Mouse (Mus musculus) bone marrow macrophage, adult 2 months (primary cell): Measurements from ENCODE around the gene Pcolce2. TPM values are rescaled to one million over a fixed set of nuclear protein-coding genes. Genes with fewer than 3 reads are reported as not detected.

Experiments
- H3K27ac ChIP-seq: 2 replicates; pipeline ENCODE4 v1.5.1; 2012; ENCODE audit warnings: low read depth, low read length; ENCODE audit not compliant: insufficient read depth
- H3K4me1 ChIP-seq: 2 replicates; pipeline ENCODE4 v1.6.1; 2012; ENCODE audit warnings: low read length; ENCODE audit not compliant: control insufficient read depth, insufficient read depth
- H3K4me3 ChIP-seq: 2 replicates; pipeline ENCODE4 v1.5.1; 2012; ENCODE audit warnings: mild to moderate bottlenecking, low read length, moderate library complexity; ENCODE audit not compliant: insufficient read depth
- CTCF ChIP-seq: IDR thresholded peaks from 2 replicates; pipeline ENCODE4 v1.5.1; 2012; ENCODE audit warnings: low read depth, mild to moderate bottlenecking, low read length, moderate library complexity
- POLR2A ChIP-seq: IDR thresholded peaks from 2 replicates; pipeline ENCODE4 v1.6.1; 2012; ENCODE audit warnings: mild to moderate bottlenecking, low read depth, low read length, borderline replicate concordance
- polyA plus RNA-seq: library from polyadenylated mRNA; stranded (reverse); fragments of >200 nt; gene quantifications from 2 replicates; pipeline ENCODE4 v1.2.4, GENCODE M21; 2012; ENCODE audit not compliant: missing spikeins, insufficient read depth, insufficient read length

Gene Pcolce2
- polyA plus RNA-seq, 1 experiment, result not detected

DNA sequence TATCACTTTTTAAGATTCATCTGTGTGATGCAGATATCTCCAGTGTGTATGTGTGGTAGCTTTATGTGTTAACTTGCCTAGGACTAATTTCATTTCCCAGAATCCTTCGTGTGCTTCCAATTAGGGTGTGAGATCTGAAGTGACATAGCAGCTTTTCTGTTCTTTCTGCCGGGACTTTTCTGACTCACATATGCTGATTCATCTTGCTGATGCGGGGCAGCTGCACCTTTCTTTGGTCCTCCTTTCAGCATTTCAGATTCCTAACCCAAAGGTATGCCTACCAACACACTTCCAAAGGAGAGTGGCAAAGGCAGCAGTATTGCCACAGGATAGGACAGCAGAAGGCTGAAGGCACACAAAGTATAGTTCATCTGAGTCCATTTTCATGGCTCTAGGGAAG lies 66.7 kb downstream of the Pcolce2 start:
- TF ChIP-seq POLR2A (no peak), CTCF (no peak)
- H3K27ac ChIP-seq, result no peak overlapping the region
- H3K4me3 ChIP-seq, result no peak overlapping the region
- H3K4me1 ChIP-seq, result no peaks in the 10 kb centered on the region

DNA sequence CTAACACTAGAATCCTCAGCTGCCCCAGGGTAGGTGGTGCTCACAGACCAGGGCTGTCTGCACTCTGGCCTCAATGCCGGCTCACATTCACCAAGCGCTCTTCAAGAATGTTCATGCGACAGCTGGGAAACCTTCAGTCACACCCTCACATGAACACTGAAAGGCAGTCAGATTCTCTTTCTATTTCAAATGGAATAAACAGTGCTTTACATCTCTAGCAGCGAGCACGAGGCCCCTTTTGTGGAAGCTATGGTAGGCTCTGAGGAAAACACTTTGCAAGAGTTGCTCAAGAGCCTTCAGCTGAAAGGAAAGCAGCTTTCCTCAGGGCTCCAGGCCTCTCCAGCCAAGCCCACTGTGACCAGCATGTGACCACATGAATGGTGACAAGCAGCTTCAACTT lies 68.0 kb downstream of the Pcolce2 start:
- Histone ChIP-seq H3K4me1 (no peaks in the 10 kb centered on the region), H3K4me3 (no peak overlapping the region), H3K27ac (no peak overlapping the region)
- TF ChIP-seq POLR2A (no peak), CTCF (no peak)

DNA sequence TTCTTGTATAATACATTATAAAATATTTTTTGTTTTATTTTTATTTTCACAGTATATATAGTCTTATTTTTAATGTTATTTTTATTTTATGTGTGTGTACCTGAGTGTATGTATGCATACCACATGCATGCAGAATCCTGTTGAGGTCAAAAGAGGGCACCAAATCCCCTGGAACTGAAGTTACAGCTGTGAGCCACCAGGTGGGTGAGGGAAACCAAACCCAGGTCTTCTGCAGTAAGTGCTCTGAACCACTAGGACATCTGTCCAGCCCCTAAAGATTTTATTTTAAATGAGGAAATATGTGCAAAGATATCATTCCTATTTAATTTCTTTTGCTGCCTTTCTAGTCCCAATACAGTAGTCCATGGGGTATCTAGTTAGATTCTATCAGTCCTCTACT lies 71.5 kb downstream of the Pcolce2 start:
- H3K4me1 ChIP-seq, result no peaks in the 10 kb centered on the region
- H3K27ac ChIP-seq, result no peak overlapping the region
- H3K4me3 ChIP-seq, result no peak overlapping the region
- no peak for TF ChIP-seq POLR2A
- no peak for TF ChIP-seq CTCF

DNA sequence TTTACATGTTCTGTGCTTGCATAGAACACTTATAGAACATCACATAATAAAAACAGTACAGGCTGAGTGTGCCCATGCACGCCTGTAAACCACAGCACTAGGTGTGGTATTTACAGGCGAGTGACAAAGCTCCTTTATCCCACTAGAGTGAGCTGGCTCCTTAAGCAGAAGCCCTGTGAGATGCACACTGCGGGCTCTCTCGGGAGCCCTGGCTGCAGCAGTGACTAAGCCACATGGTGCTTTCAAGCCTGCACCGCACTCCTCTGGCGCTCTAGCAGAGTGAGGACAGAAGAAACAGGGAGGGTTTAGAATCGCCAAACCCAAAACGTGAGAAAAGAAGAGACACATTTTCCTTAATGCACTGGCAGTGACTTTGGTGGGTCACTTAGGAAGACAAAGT lies 75.2 kb downstream of the Pcolce2 start:
- Histone ChIP-seq H3K27ac (no peak overlapping the region), H3K4me3 (no peak overlapping the region), H3K4me1 (no peaks in the 10 kb centered on the region)
- no peak for TF ChIP-seq POLR2A
- no peak for TF ChIP-seq CTCF

DNA sequence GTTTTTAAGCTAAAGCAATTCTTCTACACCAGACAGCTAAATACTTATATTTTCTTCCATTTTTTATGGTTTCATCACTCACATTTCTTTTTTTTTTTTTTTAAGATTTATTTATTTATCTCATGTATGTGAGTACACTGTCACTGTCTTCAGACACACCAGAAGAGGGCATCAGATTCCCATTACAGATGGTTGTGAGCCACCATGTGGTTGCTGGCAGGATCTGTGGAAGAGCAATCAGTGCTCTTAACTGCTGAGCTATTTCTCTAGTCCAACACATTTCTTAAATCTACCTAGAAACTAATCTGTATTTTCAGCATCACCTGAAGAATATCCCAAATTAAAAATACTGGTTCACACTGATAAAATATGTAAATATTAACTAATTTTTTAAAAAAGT lies 98.8 kb downstream of the Pcolce2 start:
- H3K4me3 ChIP-seq, result no peak overlapping the region
- TF ChIP-seq CTCF, result no peak
- H3K27ac ChIP-seq, result no peak overlapping the region
- no peaks in the 10 kb centered on the region for H3K4me1 ChIP-seq

DNA sequence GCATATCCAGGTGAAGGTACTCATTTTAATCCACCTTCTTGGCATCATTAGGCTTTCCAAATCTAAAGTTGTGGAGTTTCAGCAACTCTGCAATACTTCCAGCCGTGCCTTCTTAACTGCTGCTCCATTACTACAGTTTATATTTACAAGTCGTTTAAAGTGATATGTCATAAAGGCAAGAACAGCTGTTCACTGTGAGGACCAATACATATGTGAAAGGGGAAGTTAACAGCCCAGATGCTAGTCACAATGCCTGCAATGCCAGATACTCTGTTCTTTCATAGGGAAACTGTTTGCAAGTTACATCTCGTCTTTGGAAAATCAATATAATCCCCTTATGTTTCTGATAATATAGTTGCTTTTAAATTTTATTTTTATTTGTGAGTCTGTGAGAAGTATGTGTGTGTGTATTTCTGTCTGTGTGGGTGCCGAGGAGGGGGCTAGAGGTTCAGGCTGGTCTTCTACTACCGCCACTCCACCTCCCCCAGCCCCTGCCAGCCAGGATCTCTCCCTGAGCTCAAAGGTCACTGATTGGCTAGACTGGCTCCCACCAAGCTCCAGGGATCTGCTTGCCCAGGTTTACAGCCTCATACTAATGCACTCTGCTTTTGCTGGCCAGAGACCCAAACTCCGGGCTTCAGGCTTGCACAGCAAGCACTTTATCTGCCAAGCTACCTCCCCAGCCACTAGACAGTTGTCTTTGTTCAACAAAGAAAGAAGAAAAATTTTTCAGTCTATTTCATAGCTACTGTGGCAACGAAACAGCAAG lies 107.6 kb downstream of the Pcolce2 start:
- H3K4me1 ChIP-seq, result no peaks in the 10 kb centered on the region
- TF ChIP-seq CTCF (no peak), POLR2A (no peak)
- H3K27ac ChIP-seq, result no peak overlapping the region
- no peak overlapping the region for H3K4me3 ChIP-seq

DNA sequence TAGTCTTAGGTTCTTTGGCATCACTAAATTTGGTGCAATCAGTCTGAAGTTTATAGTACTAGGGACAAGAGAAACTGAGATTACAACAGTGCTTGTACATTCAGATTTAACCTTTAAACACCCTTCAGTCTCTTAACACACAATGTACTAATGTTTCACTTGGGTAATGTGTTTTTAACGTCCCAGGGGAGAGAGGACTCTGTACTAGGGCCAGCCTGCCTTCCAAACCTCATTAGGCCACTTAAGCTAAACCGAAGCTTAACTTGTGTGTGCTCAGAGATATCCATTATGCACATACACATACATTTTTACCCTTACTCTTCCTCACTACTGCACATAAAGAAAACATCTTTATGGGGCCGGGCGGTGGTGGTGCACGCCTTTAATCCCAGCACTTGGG lies 109.9 kb downstream of the Pcolce2 start:
- Histone ChIP-seq H3K4me1 (no peaks in the 10 kb centered on the region), H3K27ac (no peak overlapping the region), H3K4me3 (no peak overlapping the region)
- TF ChIP-seq POLR2A (no peak), CTCF (no peak)

Other genes with a start within 250 kb of the Pcolce2 start
- gene Chst2, start 230.9 kb upstream of the Pcolce2 start, polyA plus RNA-seq, result not detected in 2 replicates
- 51.8 and 58.0 TPM in 2 replicates for gene U2surp, start 125.6 kb upstream of the Pcolce2 start, polyA plus RNA-seq
- not detected in 2 replicates for gene Paqr9, start 77.9 kb upstream of the Pcolce2 start, polyA plus RNA-seq
- gene Trpc1, start 112.8 kb downstream of the Pcolce2 start, polyA plus RNA-seq, result 0.12 and 0.37 TPM in 2 replicates
- gene Pls1, start 207.7 kb downstream of the Pcolce2 start, polyA plus RNA-seq, result not detected in 2 replicates
- 7.6 and 7.8 TPM in 2 replicates for gene Atr, start 220.0 kb downstream of the Pcolce2 start, polyA plus RNA-seq